Mouse (Mus musculus) spleen, embryonic (tissue): ENCODE measurements at regions not wholly inside any gene's neighbourhood (a gene's known extent, or its start where the extent isn't known, plus 50 kb on each side); places are given as distances from the start of the nearest gene placed in this dataset.

ENCODE experiments used
- CTCF ChIA-PET: fragments of 350-600 bp; sonication (Branson Sonifier 250); formaldehyde crosslinking; loops from one replicate; lab custom pipeline; 2022; lab: Charles Lee

DNA sequence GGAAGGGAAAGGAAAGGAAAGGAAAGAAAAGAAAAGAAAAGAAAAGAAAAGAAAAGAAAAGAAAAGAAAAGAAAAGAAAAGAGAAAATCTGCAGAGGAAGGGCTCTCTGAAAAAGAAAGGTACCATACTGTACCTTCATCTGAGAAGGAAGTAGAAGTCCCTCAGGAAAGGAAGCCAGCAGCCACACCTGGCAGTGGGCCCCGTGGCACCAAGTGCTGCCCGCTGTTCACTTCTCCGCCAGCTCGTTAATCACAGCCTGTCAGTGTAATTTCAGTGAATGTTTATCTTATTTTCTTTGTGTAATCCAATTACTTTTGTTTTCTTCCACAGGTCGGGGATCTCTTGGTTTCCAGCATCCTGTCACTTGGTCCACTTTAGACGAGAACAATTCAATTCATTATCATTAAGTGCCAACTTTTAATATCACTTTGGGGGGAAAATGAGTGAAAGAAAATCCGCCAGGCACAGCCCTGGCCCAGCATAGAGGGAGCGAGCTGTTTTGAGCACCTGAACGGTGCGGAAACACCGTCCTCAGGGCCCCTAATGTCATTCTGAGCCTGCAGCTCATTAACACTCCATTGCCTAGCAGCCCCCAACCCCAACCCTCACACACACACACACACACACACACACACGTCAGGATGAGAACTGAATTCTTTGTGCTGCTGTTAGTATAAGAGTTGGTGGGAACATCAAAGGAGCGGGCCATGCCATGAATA lies 309.7 kb downstream of the Irx2 start:
- CTCF ChIA-PET = no interaction called here

- CTCF ChIA-PET = no interaction called here
Observed at GRCm38 (mm10) chr13:72947374-72948165, 312.7 kb upstream of the Irx4 start.

DNA sequence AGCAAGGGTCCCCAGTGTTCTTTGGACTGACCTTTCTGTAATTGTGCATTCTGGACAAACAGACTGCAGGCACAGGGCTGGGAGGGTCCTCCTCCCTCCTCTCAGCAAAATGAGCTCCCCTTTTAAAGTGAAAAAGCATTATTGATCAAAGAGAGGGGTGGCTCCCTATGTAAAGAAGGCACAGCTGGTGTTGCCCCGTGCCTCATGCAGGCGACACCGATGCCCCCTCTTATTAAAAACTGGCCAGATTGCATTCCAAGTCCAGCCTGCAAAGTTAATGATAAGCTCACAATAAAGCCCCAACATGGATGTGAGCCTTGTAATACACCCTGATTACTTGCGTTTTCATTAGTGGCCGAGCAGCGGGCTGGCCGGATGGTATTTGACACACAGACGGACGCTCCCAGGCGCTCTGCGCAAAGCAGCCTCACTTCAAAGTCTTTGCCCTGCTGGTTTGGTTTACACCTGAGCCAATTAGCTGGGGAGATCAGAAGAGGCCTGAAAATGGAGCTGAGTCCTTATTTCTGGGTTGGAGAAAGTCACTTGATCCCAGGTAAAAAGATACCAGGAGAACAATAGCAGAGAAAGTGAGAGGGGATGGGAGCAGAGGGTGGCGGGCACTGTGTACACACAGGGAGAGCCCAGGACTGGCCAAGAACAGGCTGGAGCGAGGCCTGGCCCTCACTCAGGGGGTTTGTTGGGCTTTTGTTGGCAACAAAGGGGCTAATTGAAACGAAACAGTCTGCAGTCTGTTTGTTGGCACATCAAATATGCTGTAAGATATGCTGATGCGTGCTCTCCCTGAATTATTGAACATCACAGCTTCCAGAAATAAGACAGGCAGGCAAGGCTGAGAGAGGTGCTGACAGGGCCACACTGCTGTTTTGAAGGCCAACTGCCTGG lies 301.4 kb upstream of the Irx4 start:
- CTCF ChIA-PET = no interaction called here

DNA sequence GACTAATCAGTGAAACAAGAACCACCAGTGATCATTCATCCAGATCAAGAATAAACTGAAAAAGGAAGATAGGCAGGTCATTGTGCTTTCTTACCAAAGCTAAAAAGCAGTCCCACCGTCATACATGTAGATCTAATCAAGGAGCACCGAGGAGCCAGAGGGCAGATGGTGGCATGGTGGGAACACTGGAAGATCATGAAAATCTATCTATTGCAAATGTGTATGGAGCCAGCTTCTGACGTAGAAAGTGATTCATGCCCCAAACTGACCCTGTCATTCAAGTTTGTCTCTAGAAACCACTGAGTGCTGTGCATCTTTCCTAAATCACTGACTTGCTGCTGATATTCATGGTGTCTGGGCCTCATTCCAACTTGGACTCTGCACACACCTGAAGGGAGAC lies 299.0 kb upstream of the Irx4 start:
- CTCF ChIA-PET = no interaction called here

DNA sequence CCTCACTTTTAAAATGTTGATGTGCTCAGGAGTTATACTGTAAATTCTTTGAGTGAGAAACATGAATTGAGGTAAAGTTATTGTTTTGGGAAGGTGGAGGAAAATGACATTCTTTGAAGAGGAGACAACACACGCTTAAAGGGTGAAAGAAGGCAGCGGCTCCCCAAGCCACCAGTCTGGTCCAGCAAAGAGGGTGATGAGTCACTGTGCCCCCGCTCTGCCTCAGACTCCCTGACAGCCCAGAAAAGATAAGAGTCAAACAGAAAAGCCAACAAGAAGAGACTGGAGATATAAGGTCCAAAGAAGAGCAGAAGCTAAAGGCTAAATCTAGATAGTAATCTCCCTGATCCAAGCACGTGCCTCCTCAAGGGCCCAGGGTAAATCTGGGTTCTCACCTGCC lies 288.1 kb upstream of the Irx4 start:
- CTCF ChIA-PET = no interaction called here

GRCm38 (mm10) chr13:72972894-72973293 lies 287.4 kb upstream of the Irx4 start:
- CTCF ChIA-PET = no interaction called here

- CTCF ChIA-PET = no interaction called here
Observed at GRCm38 (mm10) chr13:72977213-72977612, 283.1 kb upstream of the Irx4 start.

DNA sequence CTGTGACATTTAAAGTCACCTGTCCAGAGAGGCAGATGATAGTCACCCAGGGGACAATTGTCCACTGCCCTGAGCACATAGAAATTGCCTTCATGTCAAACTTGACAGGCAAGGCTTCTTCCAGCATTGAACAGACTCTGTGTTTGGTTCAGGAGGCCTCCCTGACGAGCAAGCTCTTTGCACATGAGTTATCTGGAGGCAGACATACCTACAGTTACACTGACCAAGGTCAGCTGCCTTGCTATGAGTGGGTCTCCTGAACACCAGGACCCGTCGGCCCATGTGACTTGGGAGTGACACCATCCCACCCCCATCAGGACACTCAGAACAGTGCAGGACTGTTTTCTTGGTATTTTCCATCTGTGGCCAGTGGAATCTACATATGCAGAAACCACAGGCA lies 282.3 kb upstream of the Irx4 start:
- CTCF ChIA-PET = no interaction called here

DNA sequence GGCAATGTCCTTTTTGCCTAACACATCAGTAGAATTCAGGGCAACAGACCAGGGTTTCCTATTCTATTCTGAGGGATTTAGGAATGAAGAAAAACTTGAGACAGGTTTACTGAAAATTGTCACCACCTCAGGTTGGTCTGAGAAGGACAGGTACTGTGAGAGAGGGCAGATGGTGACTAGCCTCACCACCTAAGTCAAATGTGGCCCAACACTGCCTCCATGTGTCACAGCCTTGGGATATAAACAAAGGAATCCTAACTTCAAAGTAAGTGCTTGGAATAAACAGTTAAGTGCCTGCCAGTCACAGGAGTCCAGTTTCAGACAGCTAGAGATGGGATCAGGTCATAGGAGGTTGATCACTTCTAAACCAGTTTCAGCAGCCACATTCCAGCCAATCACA lies 281.3 kb upstream of the Irx4 start:
- CTCF ChIA-PET = no interaction called here

DNA sequence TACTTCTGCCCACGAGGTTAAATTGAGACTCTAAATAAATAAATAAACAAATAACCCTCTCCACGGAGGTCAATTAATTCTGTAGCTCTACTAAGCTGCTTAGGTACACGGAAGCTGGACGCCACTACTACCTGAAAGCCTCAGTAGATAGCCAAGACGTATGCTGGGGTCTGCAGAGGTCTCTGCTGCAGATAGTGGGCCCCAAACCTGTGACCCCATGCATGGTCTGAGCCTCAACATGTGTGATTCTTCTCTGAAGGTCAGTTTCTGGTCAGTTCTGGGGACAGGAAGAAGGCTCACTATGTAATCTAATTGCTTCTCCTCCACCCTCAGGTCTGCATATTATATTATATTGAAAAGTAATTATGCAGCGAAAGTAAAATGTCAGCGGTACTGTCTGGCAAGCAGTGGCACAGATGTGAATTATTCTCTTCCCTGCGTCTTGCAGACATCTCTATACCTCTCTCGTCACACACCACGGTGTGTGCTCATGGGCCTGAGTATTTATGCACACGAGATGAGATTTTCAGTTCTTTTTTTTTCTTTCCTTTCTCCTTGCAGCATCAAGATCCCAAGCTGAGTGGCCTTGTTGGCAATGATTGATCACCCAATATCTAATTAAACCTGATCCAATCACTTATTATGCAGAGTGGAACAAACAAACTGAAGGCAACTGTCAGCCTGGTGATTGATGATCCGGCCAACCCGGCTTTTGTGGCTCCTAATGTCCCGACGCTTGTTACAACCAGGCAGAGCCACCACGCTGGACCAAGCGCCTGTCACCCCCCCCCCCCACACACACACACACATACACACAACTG lies 267.5 kb upstream of the Irx4 start:
- CTCF ChIA-PET = no interaction called here

DNA sequence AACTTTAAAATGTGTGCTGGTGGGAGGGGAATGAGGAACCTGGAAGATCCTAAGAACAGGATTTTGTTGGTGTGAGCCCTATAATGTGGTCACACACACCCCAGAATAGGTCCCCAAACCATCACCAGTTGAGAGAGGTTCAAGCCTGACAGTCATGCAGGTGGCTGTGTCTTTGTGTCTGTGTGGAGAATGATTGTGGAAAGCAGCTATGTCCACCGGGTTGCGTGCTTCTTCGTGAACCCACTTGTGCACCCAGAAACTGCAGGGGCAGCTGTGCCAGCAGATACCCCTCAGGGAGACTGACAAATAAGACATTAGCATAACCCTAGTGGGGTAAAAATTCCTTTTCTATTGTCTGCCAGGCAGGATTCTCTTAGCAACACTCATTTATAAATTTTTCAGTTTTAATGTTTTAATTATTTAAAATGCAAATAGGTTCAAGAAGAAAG lies 266.8 kb upstream of the Irx4 start:
- CTCF ChIA-PET = no interaction called here

GRCm38 (mm10) chr13:72994538-72994937 lies 265.7 kb upstream of the Irx4 start:
- CTCF ChIA-PET = no interaction called here

- CTCF ChIA-PET = no interaction called here
Observed at GRCm38 (mm10) chr13:73008856-73009546, 251.3 kb upstream of the Irx4 start.

DNA sequence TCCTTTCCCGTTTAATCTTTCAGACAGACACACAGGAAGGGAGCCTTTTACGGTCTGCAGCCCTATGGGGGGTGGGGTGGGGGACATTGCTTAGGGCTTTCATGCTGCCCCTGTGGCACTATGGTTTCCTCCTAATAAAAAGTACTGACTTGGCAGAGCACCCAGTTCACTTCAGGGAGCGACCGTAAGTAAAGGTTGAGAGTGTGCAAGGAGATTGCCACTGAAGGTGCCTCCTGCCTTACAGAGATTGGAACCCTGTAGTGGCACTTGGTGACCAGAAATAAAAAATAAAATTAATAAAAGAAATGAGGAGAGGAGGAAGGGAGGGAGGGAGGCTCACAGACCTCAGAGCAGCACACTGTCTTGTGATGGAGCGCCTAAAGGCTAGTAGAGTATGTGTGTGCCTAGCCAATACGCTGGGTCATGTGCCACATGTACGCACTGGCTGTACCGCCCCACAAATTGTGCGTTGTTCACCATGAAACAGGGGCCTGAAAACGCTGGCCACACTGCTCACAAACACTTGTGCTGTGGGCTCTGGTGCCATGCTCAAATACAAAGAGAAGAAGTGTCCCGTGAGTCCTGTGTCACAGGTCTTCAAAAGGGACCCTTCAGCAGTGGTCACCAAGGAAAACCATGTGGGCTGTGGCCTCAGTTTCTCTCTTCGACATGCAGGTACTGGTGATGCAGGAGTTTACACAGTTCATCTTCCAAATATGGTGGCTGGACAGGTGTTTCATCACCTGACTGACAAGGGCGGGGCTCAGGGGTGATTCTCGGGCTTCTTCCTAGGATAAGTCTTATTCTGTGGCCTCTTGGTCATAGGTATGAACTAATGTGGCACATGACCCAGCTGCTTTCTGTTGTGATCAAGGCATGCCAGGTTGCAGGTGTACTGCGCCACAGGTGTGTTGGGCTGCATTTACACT lies 250.5 kb upstream of the Irx4 start:
- CTCF ChIA-PET = no interaction called here

- CTCF ChIA-PET = no interaction called here
Observed at GRCm38 (mm10) chr13:73019181-73019580, 241.1 kb upstream of the Irx4 start.

DNA sequence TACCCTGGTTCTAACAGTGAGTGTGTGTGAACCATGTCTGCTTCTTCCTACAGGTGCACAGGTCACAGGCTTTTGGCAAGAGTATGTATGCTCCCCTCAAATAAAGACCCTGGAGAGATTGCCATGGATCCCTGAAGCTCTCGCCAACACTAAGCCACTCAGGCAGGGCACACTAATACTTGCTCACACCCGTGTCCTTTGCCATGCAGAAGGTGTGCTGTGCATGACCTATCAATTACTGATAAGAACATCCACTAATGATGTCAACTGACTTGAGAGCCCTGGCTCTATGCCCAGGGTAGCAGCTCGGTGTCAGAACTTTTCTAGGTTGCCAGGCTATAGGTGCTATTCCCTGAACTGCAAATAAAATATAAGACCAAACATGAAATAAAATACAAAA lies 229.1 kb upstream of the Irx4 start:
- CTCF ChIA-PET = no interaction called here

- CTCF ChIA-PET = no interaction called here
Observed at GRCm38 (mm10) chr13:73033055-73033454, 227.2 kb upstream of the Irx4 start.

- CTCF ChIA-PET = no interaction called here
Observed at GRCm38 (mm10) chr13:73034065-73034831, 226.0 kb upstream of the Irx4 start.

- CTCF ChIA-PET = no interaction called here
Observed at GRCm38 (mm10) chr13:73034886-73035285, 225.4 kb upstream of the Irx4 start.
